Mouse (Mus musculus): Measurements from ENCODE around the gene Skor1.

DNA sequence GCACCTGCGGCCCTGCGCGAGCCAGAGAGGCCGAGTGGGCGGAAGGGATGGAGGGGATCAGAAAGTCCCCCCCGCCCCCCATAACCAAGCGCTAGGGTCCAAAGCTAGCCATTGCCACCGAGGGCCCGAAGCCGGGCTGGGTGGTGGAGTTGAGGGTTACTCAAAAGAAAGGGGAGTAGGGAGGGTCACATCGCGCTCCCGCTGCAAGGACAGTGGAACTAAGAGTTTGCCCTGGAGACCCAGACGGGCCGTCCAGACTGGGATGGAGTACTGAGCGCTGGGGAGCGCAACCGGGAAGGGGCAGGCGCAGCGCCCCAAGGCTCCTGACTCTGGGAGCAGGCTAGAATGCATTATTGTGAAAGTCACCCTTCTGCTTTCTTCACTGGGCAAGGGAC lies 608 bp upstream of the Skor1 start:
- TF ChIP-seq POLR2A (IDR thresholded peaks at IDR 0.05; ENCODE audit: borderline replicate concordance, low read depth, low read length) (no peak), CTCF (IDR thresholded peaks at IDR 0.05; ENCODE audit: low read depth, low read length) (no peak)

Measured in bone marrow macrophage, adult 2 months (primary cell).